Mouse (Mus musculus): Measurements from ENCODE around the gene Cdh23. TPM values are rescaled to one million over a fixed set of nuclear protein-coding genes. Genes with fewer than 3 reads are reported as not detected.
A peak's percentile ranks its signal among the peaks of the same experiment; 100 is the strongest.

Gene Cdh23
- total RNA-seq, 1 experiment, result 2.3 TPM

DNA sequence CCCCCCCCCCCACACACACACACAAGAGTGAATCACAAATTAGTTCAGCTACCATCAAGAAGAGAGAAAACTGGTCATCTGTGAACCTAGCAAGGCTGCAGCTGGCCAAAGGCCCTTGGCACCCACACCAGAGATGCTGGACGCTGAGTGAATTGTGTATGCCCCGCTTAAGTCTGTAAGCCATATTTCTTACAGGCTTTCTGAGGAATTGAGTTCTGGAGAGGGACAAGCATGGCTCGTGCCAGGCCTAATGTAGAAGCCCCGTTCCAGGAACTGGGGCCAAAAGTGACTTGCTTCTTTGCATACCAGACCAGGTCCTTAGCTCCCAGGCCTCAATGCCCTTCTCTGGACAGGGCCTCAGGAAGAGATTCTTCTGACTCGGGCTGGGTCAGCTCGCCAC is 132.2 kb downstream of the Cdh23 start:
- no peak for DNase-seq (ENCODE audit: low read depth, low spot score)
- Histone ChIP-seq H3K9me3 (ENCODE audit: control insufficient read depth, insufficient read depth, low read depth, low read length) (no peaks in the 10 kb centered on the region), H3K36me3 (ENCODE audit: control insufficient read depth, insufficient read depth, low read length, poor library complexity, severe bottlenecking) (no peaks in the 10 kb centered on the region), H3K27ac (ENCODE audit: insufficient read depth, low read depth, low read length, poor library complexity, severe bottlenecking) (no peak overlapping the region), H3K9ac (ENCODE audit: insufficient read depth, low read depth, low read length, poor library complexity, severe bottlenecking) (no peak overlapping the region), H3K4me1 (ENCODE audit: control insufficient read depth in 2 of 2, insufficient read depth in 2 of 2, low read length in 2 of 2, poor library complexity in 1 of 2) (peaks cover 0 to 7% of the 10 kb centered on the region in 2 experiments; a peak in 2 of 4 replicates), H3K4me3 (ENCODE audit: insufficient read depth in 1 of 2, low read depth in 1 of 2, low read length in 2 of 2, poor library complexity in 1 of 2, severe bottlenecking in 1 of 2) (no peak overlapping the region)
- in situ Hi-C loops (cut with MboI; ENCODE audit: low sequenced_read_pairs in 2 of 2, unreplicated experiment in 2 of 2), result no loop called here
- TF ChIP-seq HCFC1 (IDR thresholded peaks at IDR 0.05; ENCODE audit: borderline replicate concordance, insufficient read depth, low read length) (no peak), ZC3H11A (IDR thresholded peaks at IDR 0.05; ENCODE audit: borderline replicate concordance, low read depth, low read length) (no peak), ZNF384 (IDR thresholded peaks at IDR 0.05; ENCODE audit: low read depth, low read length) (no peak), CHD2 (IDR thresholded peaks at IDR 0.05; ENCODE audit: low read depth, low read length) (no peak), MAFK (IDR thresholded peaks at IDR 0.05; ENCODE audit: insufficient read depth, low read depth, low read length) (no peak)

DNA sequence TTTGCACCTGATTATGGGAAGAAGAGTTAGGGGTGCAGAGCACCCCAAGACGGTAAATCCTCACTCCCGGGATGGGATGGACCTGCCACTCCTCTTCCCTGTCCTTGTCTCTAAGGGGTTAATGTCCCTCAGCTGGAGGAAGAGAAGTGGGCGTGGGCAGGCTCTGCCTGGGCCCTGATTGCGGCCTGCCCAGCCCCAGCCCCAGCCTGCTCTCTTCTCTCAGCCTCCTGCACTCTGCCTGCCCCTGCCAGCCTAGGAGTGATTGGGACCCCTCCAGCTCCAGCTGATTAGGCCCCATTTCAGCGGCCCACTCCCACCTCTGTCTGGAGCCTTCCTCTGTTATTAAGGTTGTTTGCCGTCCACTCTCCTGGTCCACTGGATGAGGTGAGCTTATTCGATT is 133.3 kb downstream of the Cdh23 start:
- Histone ChIP-seq H3K4me3 (ENCODE audit: insufficient read depth in 1 of 2, low read depth in 1 of 2, low read length in 2 of 2, poor library complexity in 1 of 2, severe bottlenecking in 1 of 2) (no peak overlapping the region), H3K27ac (ENCODE audit: insufficient read depth, low read depth, low read length, poor library complexity, severe bottlenecking) (no peak overlapping the region), H3K4me1 (ENCODE audit: control insufficient read depth in 2 of 2, insufficient read depth in 2 of 2, low read length in 2 of 2, poor library complexity in 1 of 2) (peaks cover 0 to 7% of the 10 kb centered on the region in 2 experiments; a peak in 2 of 4 replicates), H3K9ac (ENCODE audit: insufficient read depth, low read depth, low read length, poor library complexity, severe bottlenecking) (no peak overlapping the region), H3K9me3 (ENCODE audit: control insufficient read depth, insufficient read depth, low read depth, low read length) (no peaks in the 10 kb centered on the region), H3K36me3 (ENCODE audit: control insufficient read depth, insufficient read depth, low read length, poor library complexity, severe bottlenecking) (no peaks in the 10 kb centered on the region)
- no peak for DNase-seq (ENCODE audit: low read depth, low spot score)
- no peak for TF ChIP-seq ZC3H11A (IDR thresholded peaks at IDR 0.05; ENCODE audit: borderline replicate concordance, low read depth, low read length)
- TF ChIP-seq HCFC1 (IDR thresholded peaks at IDR 0.05; ENCODE audit: borderline replicate concordance, insufficient read depth, low read length), result no peak
- no peak for TF ChIP-seq ZNF384 (IDR thresholded peaks at IDR 0.05; ENCODE audit: low read depth, low read length)
- no peak for TF ChIP-seq MAFK (IDR thresholded peaks at IDR 0.05; ENCODE audit: insufficient read depth, low read depth, low read length)
- no peak for TF ChIP-seq CHD2 (IDR thresholded peaks at IDR 0.05; ENCODE audit: low read depth, low read length)
- in situ Hi-C loops (cut with MboI; ENCODE audit: low sequenced_read_pairs in 2 of 2, unreplicated experiment in 2 of 2), result no loop called here

GRCm38 (mm10) chr10:60558491-60558927 is 137.8 kb downstream of the Cdh23 start:
- peaks cover 0 to 1% of the 10 kb centered on the region in 2 experiments; a peak in 1 of 4 replicates for H3K4me1 ChIP-seq (ENCODE audit: control insufficient read depth in 2 of 2, insufficient read depth in 2 of 2, low read length in 2 of 2, poor library complexity in 1 of 2)
- in situ Hi-C loops (cut with MboI; ENCODE audit: low sequenced_read_pairs in 2 of 2, unreplicated experiment in 2 of 2), result no loop called here
- DNase-seq (ENCODE audit: low read depth, low spot score), result no peak
- H3K9me3 ChIP-seq (ENCODE audit: control insufficient read depth, insufficient read depth, low read depth, low read length), result no peaks in the 10 kb centered on the region
- no peaks in the 10 kb centered on the region for H3K36me3 ChIP-seq (ENCODE audit: control insufficient read depth, insufficient read depth, low read length, poor library complexity, severe bottlenecking)
- H3K9ac ChIP-seq (ENCODE audit: insufficient read depth, low read depth, low read length, poor library complexity, severe bottlenecking), result no peak overlapping the region
- H3K27ac ChIP-seq (ENCODE audit: insufficient read depth, low read depth, low read length, poor library complexity, severe bottlenecking), result no peak overlapping the region
- TF ChIP-seq ZNF384 (IDR thresholded peaks at IDR 0.05; ENCODE audit: low read depth, low read length) (no peak), MAFK (IDR thresholded peaks at IDR 0.05; ENCODE audit: insufficient read depth, low read depth, low read length) (no peak), HCFC1 (IDR thresholded peaks at IDR 0.05; ENCODE audit: borderline replicate concordance, insufficient read depth, low read length) (no peak), ZC3H11A (IDR thresholded peaks at IDR 0.05; ENCODE audit: borderline replicate concordance, low read depth, low read length) (no peak), CHD2 (IDR thresholded peaks at IDR 0.05; ENCODE audit: low read depth, low read length) (no peak)
- H3K4me3 ChIP-seq (ENCODE audit: insufficient read depth in 1 of 2, low read depth in 1 of 2, low read length in 2 of 2, poor library complexity in 1 of 2, severe bottlenecking in 1 of 2), result no peak overlapping the region

DNA sequence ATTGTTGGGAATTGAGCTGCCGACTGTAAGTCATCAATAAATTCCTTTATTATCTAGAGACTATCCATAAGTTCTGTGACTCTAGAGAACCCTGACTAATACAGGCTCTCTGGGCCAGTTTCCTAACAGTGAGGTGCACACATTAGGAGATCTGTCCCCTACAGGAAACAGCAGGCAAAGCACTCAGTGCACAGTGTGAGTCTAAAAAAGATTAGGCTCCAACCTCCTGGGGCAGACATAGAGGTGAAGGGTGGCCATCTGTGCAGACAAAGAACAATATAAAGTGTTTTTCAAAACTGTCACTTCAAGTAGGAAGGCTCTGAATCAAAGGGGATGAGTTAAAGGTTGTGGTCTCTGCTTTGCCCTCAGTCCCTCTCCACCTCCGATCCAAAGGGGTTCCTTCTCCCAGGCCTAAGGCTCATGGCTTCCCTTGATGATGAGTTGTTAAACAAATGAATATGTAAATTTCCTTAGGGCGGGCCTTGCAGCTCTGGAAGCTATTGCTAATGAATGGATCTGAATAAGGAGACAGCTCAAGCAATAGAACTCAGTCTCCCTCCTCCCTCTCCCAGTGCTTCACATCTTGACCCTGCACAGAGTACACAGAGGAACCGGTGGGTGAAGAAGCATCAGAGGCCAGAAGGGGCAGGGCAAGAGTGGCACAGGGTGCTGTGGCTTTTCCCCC is 143.2 kb downstream of the Cdh23 start:
- in situ Hi-C loops (cut with MboI; ENCODE audit: low sequenced_read_pairs in 2 of 2, unreplicated experiment in 2 of 2), result no loop called here
- H3K27ac ChIP-seq (ENCODE audit: insufficient read depth, low read depth, low read length, poor library complexity, severe bottlenecking), result no peak overlapping the region

More for the DNA sequence above, 143.2 kb downstream of the Cdh23 start:
- TF ChIP-seq CHD2 (IDR thresholded peaks at IDR 0.05; ENCODE audit: low read depth, low read length), result no peak
- 0 out of 2 replicates have a peak, but pooled peaks have one; percentile 36 for TF ChIP-seq HCFC1 (IDR thresholded peaks at IDR 0.05; ENCODE audit: borderline replicate concordance, insufficient read depth, low read length)
- no peak for TF ChIP-seq ZC3H11A (IDR thresholded peaks at IDR 0.05; ENCODE audit: borderline replicate concordance, low read depth, low read length)
- TF ChIP-seq MAFK (IDR thresholded peaks at IDR 0.05; ENCODE audit: insufficient read depth, low read depth, low read length), result no peak
- no peak overlapping the region for H3K9ac ChIP-seq (ENCODE audit: insufficient read depth, low read depth, low read length, poor library complexity, severe bottlenecking)
- H3K4me3 ChIP-seq (ENCODE audit: insufficient read depth in 1 of 2, low read depth in 1 of 2, low read length in 2 of 2, poor library complexity in 1 of 2, severe bottlenecking in 1 of 2), result no peak overlapping the region
- no peak for DNase-seq (ENCODE audit: low read depth, low spot score)
- no peaks in the 10 kb centered on the region for H3K9me3 ChIP-seq (ENCODE audit: control insufficient read depth, insufficient read depth, low read depth, low read length)
- H3K4me1 ChIP-seq (ENCODE audit: control insufficient read depth in 2 of 2, insufficient read depth in 2 of 2, low read length in 2 of 2, poor library complexity in 1 of 2), result peaks cover 0 to 3% of the 10 kb centered on the region in 2 experiments; a peak in 2 of 4 replicates
- no peaks in the 10 kb centered on the region for H3K36me3 ChIP-seq (ENCODE audit: control insufficient read depth, insufficient read depth, low read length, poor library complexity, severe bottlenecking)
